Mouse (Mus musculus): ENCODE data around the gene Ankrd2. TPM values are rescaled to one million over a fixed set of nuclear protein-coding genes. Genes with fewer than 3 reads are reported as not detected.

The Ankrd2 gene
- polyA plus RNA-seq, 1 experiment from 2014 or later, result 1.9 TPM

GRCm38 (mm10) chr19:42016251-42016650 is 19.5 kb upstream of the Ankrd2 start:
- H3K4me3 ChIP-seq (replicated peaks), result no peak overlapping the region
- H3K27me3 ChIP-seq, result no peaks in the 10 kb centered on the region
- H3K4me1 ChIP-seq, result peaks cover 58% of the 10 kb centered on the region
- peak overlapping the region; percentile 93 for H3K27ac ChIP-seq (replicated peaks)
- no peak overlapping the region for H3K9ac ChIP-seq
- no peak overlapping the region for H3K4me2 ChIP-seq (replicated peaks)
- no peaks in the 10 kb centered on the region for H3K36me3 ChIP-seq
- H3K9me3 ChIP-seq (replicated peaks), result no peaks in the 10 kb centered on the region
- no peak for ATAC-seq (ENCODE audit: insufficient number of reproducible peaks, low FRiP score, low TSS enrichment, low read depth)
- 55% methylated on average over 4 of the region's 4 CpGs for WGBS

- no peaks in the 10 kb centered on the region for H3K9me3 ChIP-seq (replicated peaks)
- H3K9ac ChIP-seq, result no peak overlapping the region
- 0 out of 2 replicates have a peak overlapping the region, but pooled peaks have one; percentile 4 for H3K4me2 ChIP-seq (replicated peaks)
- H3K4me3 ChIP-seq (replicated peaks), result no peak overlapping the region
- H3K27ac ChIP-seq (replicated peaks), result peak overlapping the region; percentile 93
- no peaks in the 10 kb centered on the region for H3K27me3 ChIP-seq
- H3K4me1 ChIP-seq, result peaks cover 64% of the 10 kb centered on the region
- 29% methylated on average over 5 of the region's 5 CpGs for WGBS
- H3K36me3 ChIP-seq, result no peaks in the 10 kb centered on the region
- 0 out of 2 replicates have a peak, but pooled peaks have one; percentile 56 for ATAC-seq (ENCODE audit: insufficient number of reproducible peaks, low FRiP score, low TSS enrichment, low read depth)
Measured at GRCm38 (mm10) chr19:42016840-42017239, 19.0 kb upstream of the Ankrd2 start.

- ATAC-seq (ENCODE audit: insufficient number of reproducible peaks, low FRiP score, low TSS enrichment, low read depth), result peak; percentile 73
- Histone ChIP-seq H3K9ac (no peak overlapping the region), H3K4me3 (replicated peaks) (no peak overlapping the region), H3K4me2 (replicated peaks) (0 out of 2 replicates have a peak overlapping the region, but pooled peaks have one; percentile 4), H3K27me3 (no peaks in the 10 kb centered on the region), H3K27ac (replicated peaks) (peak overlapping the region; percentile 93), H3K36me3 (no peaks in the 10 kb centered on the region), H3K4me1 (peaks cover 71% of the 10 kb centered on the region), H3K9me3 (replicated peaks) (no peaks in the 10 kb centered on the region)
- 37% methylated on average over 8 of the region's 8 CpGs for WGBS
Measured at GRCm38 (mm10) chr19:42017399-42018247, 18.2 kb upstream of the Ankrd2 start.

- ATAC-seq (ENCODE audit: insufficient number of reproducible peaks, low FRiP score, low TSS enrichment, low read depth), result no peak
- Histone ChIP-seq H3K27me3 (no peaks in the 10 kb centered on the region), H3K9me3 (replicated peaks) (no peaks in the 10 kb centered on the region), H3K27ac (replicated peaks) (peak overlapping the region; percentile 93), H3K4me1 (peaks cover 76% of the 10 kb centered on the region), H3K4me3 (replicated peaks) (no peak overlapping the region), H3K4me2 (replicated peaks) (no peak overlapping the region), H3K36me3 (no peaks in the 10 kb centered on the region), H3K9ac (no peak overlapping the region)
- 33% methylated on average over 4 of the region's 4 CpGs for WGBS
Measured at GRCm38 (mm10) chr19:42019011-42019522, 16.7 kb upstream of the Ankrd2 start.

- ATAC-seq (ENCODE audit: insufficient number of reproducible peaks, low FRiP score, low TSS enrichment, low read depth), result no peak
- 68% methylated on average over 10 of the region's 10 CpGs for WGBS
Measured at GRCm38 (mm10) chr19:42021681-42022541, 13.9 kb upstream of the Ankrd2 start.

GRCm38 (mm10) chr19:42022542-42022848 is 13.3 kb upstream of the Ankrd2 start:
- Histone ChIP-seq H3K36me3 (no peaks in the 10 kb centered on the region), H3K27me3 (no peaks in the 10 kb centered on the region), H3K9ac (no peak overlapping the region), H3K4me1 (peaks cover 53% of the 10 kb centered on the region), H3K27ac (replicated peaks) (peak overlapping the region; percentile 65), H3K4me2 (replicated peaks) (no peak overlapping the region), H3K4me3 (replicated peaks) (no peak overlapping the region), H3K9me3 (replicated peaks) (no peaks in the 10 kb centered on the region)
- WGBS, result 58% methylated on average over 2 of the region's 2 CpGs
- 0 out of 2 replicates have a peak, but pooled peaks have one; percentile 24 for ATAC-seq (ENCODE audit: insufficient number of reproducible peaks, low FRiP score, low TSS enrichment, low read depth)

More at GRCm38 (mm10) chr19:42021681-42022541, 13.9 kb upstream of the Ankrd2 start:
- Histone ChIP-seq H3K36me3 (no peaks in the 10 kb centered on the region), H3K4me3 (replicated peaks) (no peak overlapping the region), H3K4me1 (peaks cover 59% of the 10 kb centered on the region), H3K27ac (replicated peaks) (peak overlapping the region; percentile 65), H3K9ac (no peak overlapping the region), H3K4me2 (replicated peaks) (no peak overlapping the region), H3K27me3 (no peaks in the 10 kb centered on the region), H3K9me3 (replicated peaks) (no peaks in the 10 kb centered on the region)

GRCm38 (mm10) chr19:42026158-42026557 is 9.6 kb upstream of the Ankrd2 start:
- peak; percentile 25; the same call in 1 of the 2 replicates for ATAC-seq (ENCODE audit: insufficient number of reproducible peaks, low FRiP score, low TSS enrichment, low read depth)
- WGBS, result 3% methylated on average over 5 of the region's 5 CpGs

GRCm38 (mm10) chr19:42031112-42031511 is 4.7 kb upstream of the Ankrd2 start:
- no peak overlapping the region for H3K9ac ChIP-seq
- no peak for ATAC-seq (ENCODE audit: insufficient number of reproducible peaks, low FRiP score, low TSS enrichment, low read depth)
- no peak overlapping the region for H3K27ac ChIP-seq (replicated peaks)
- no peak overlapping the region for H3K4me2 ChIP-seq (replicated peaks)
- H3K27me3 ChIP-seq, result no peaks in the 10 kb centered on the region
- H3K4me1 ChIP-seq, result peaks cover 31% of the 10 kb centered on the region
- no peaks in the 10 kb centered on the region for H3K9me3 ChIP-seq (replicated peaks)
- H3K4me3 ChIP-seq (replicated peaks), result no peak overlapping the region
- 68% methylated on average over 5 of the region's 5 CpGs for WGBS
- 0 out of 2 replicates have a peak, but pooled peaks cover 7% of the 10 kb centered on the region for H3K36me3 ChIP-seq

More at GRCm38 (mm10) chr19:42026158-42026557, 9.6 kb upstream of the Ankrd2 start:
- H3K4me3 ChIP-seq (replicated peaks), result no peak overlapping the region
- no peaks in the 10 kb centered on the region for H3K9me3 ChIP-seq (replicated peaks)
- peaks cover 30% of the 10 kb centered on the region for H3K4me1 ChIP-seq
- H3K27ac ChIP-seq (replicated peaks), result no peak overlapping the region
- no peak overlapping the region for H3K4me2 ChIP-seq (replicated peaks)
- no peak overlapping the region for H3K9ac ChIP-seq
- no peaks in the 10 kb centered on the region for H3K36me3 ChIP-seq
- H3K27me3 ChIP-seq, result no peaks in the 10 kb centered on the region

GRCm38 (mm10) chr19:42033611-42034010 is 2.2 kb upstream of the Ankrd2 start:
- Histone ChIP-seq H3K4me3 (replicated peaks) (no peak overlapping the region), H3K9ac (no peak overlapping the region), H3K4me2 (replicated peaks) (no peak overlapping the region), H3K27ac (replicated peaks) (peak overlapping the region; percentile 85), H3K4me1 (peaks cover 29% of the 10 kb centered on the region), H3K27me3 (no peaks in the 10 kb centered on the region), H3K36me3 (0 out of 2 replicates have a peak, but pooled peaks cover 7% of the 10 kb centered on the region), H3K9me3 (replicated peaks) (no peaks in the 10 kb centered on the region)
- WGBS, result 73% methylated on average over 14 of the region's 14 CpGs
- ATAC-seq (ENCODE audit: insufficient number of reproducible peaks, low FRiP score, low TSS enrichment, low read depth), result no peak

GRCm38 (mm10) chr19:42034146-42034775 is 1.5 kb upstream of the Ankrd2 start:
- Histone ChIP-seq H3K27me3 (no peaks in the 10 kb centered on the region), H3K4me1 (peaks cover 29% of the 10 kb centered on the region), H3K9ac (no peak overlapping the region), H3K9me3 (replicated peaks) (no peaks in the 10 kb centered on the region), H3K4me3 (replicated peaks) (no peak overlapping the region), H3K36me3 (0 out of 2 replicates have a peak, but pooled peaks cover 7% of the 10 kb centered on the region), H3K27ac (replicated peaks) (peak overlapping the region; percentile 85), H3K4me2 (replicated peaks) (0 out of 2 replicates have a peak overlapping the region, but pooled peaks have one; percentile 12)
- ATAC-seq (ENCODE audit: insufficient number of reproducible peaks, low FRiP score, low TSS enrichment, low read depth), result peak; percentile 41
- WGBS, result 42% methylated on average over 9 of the region's 9 CpGs
